ENCODE assay signal across 10 mouse cellular contexts in the genomic region with DNA sequence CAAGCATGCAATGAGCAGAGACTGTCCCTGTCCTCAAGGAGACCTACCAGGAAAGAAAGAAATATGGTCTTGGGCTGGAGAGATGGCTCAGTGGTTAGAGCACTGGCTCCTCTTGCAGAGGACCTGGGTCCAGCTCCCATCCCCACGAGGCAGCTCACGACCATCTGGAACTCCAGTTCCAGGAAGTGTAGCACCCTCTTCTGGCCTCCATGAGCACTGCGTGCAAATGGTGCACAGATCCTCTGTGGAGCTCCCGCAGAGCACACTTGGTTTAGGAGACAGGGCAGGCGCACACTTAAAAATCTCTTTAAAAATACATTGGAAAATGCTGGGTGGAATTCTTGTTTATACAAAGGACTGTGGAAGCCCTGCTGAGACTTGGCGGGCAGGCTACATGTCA. TPM values are rescaled to one million over a fixed set of nuclear protein-coding genes. Genes with fewer than 3 reads are reported as not detected.
DNase-seq lines count a peak whose midpoint lies in the region; ATAC-seq and TF ChIP-seq lines count a peak whose summit lies in the region.
"Had no signal": no experiment of that assay in that cellular context is flagged by ENCODE, and none has a peak within 500 bp of the region (broad histone marks: within the 10 kb centered on the region; RNA-seq: fewer than 3 reads in every experiment).

No protein-coding gene starts in this region.

- ATAC-seq in CD4-positive, CD25-positive, alpha-beta regulatory T cell, adult 4 months: no peak
- no peak for ATAC-seq in kidney, embryonic 15.5 days (replicated peaks; ENCODE audit: low FRiP score)
- ATAC-seq: forebrain, embryonic 15.5 days had no signal

- H3K9me3 ChIP-seq in kidney, embryonic 15.5 days (replicated peaks): no peaks in the 10 kb centered on the region; the same call in 1 of the 2 replicates
- H3K9me3 ChIP-seq: forebrain, embryonic 15.5 days had no signal

- H3K36me3 ChIP-seq in kidney, embryonic 15.5 days: peaks cover 83% of the 10 kb centered on the region

- DNase-seq in CD4-positive, CD25-positive, alpha-beta regulatory T cell, adult 2 months (ENCODE audit: low read depth, low spot score): peak; percentile 39
- DNase-seq in kidney, postnatal 10 days: peak; percentile 20
- DNase-seq in B cell, adult 2 months: peak; percentile 28 to 33
- DNase-seq in T-cell, adult 2 months (ENCODE audit: low spot score): no peak
- DNase-seq in gastrocnemius, postnatal 14 days: no peak

- H3K9ac ChIP-seq in kidney, embryonic 15.5 days: no peak overlapping the region
- H3K9ac ChIP-seq: forebrain, embryonic 15.5 days had no signal

- no peak overlapping the region for H3K4me2 ChIP-seq in kidney, embryonic 15.5 days
- H3K4me2 ChIP-seq: forebrain, embryonic 15.5 days had no signal

- no peak overlapping the region for H3K4me3 ChIP-seq in kidney, embryonic 15.5 days (replicated peaks)
- no peak overlapping the region for H3K4me3 ChIP-seq in embryonic fibroblast, embryonic 13.5 days (ENCODE audit: insufficient read depth, low read length)
- H3K4me3 ChIP-seq: forebrain, embryonic 15.5 days had no signal

- WGBS in kidney, embryonic 15.5 days: 87% methylated on average over 6 of the region's 6 CpGs

- H3K27me3 ChIP-seq in kidney, embryonic 15.5 days: no peaks in the 10 kb centered on the region
- H3K27me3 ChIP-seq: forebrain, embryonic 15.5 days had no signal

- H3K27ac ChIP-seq in kidney, embryonic 15.5 days: no peak overlapping the region
- H3K27ac ChIP-seq in embryonic fibroblast, embryonic 13.5 days (ENCODE audit: insufficient read depth, low read length): no peak overlapping the region
- H3K27ac ChIP-seq: forebrain, embryonic 15.5 days; macrophage had no signal

- peak; percentile 29; the same call in 1 of the 2 replicates for TF ChIP-seq CTCF in embryonic fibroblast, embryonic 13.5 days (IDR thresholded peaks at IDR 0.05; ENCODE audit: borderline replicate concordance, insufficient read depth, low read length)

- no peak for TF ChIP-seq POLR2A in embryonic fibroblast, embryonic 13.5 days (IDR thresholded peaks at IDR 0.05; ENCODE audit: low read depth, low read length)

- H3K4me1 ChIP-seq in kidney, embryonic 15.5 days: no peaks in the 10 kb centered on the region
- no peaks in the 10 kb centered on the region for H3K4me1 ChIP-seq in embryonic fibroblast, embryonic 13.5 days (ENCODE audit: control insufficient read depth, insufficient read depth, low read length)
- H3K4me1 ChIP-seq: forebrain, embryonic 15.5 days had no signal

- intact Hi-C loops in gastrocnemius, postnatal 14 days (cut with DNase I; ENCODE audit: low total_unique reads): no loop called here

RNA-seq across cellular contexts. Expression of a gene that starts 17.1 kb away (rescaled TPM):
- polyA plus RNA-seq in CD4-positive, CD25-positive, alpha-beta regulatory T cell, adult 4 months (2017; shearing (Covaris generic)): 10 to 100 TPM; 18.2 to 23.6 TPM
- polyA plus RNA-seq in kidney, embryonic 15.5 days (2015; fragmentation: Nextera tagmentation; extraction: Ambion mirVana): 2.3 and 2.5 TPM in 2 replicates
- polyA plus RNA-seq in embryonic fibroblast, embryonic 13.5 days (2011; ENCODE audit: insufficient read length, low read depth, missing spikeins): 0.58 and 2.1 TPM in 2 replicates
- total RNA-seq in gastrocnemius, postnatal 14 days (2021): 1 to 10 TPM; 5.5 to 7.9 TPM

RNA-seq across cellular contexts. Expression of a gene that starts 17.3 kb away (rescaled TPM):
- 100 to 1,000 TPM; 179 to 537 TPM for polyA plus RNA-seq in CD4-positive, CD25-positive, alpha-beta regulatory T cell, adult 4 months (2017; shearing (Covaris generic))
- polyA plus RNA-seq in kidney, embryonic 15.5 days (2015; fragmentation: Nextera tagmentation; extraction: Ambion mirVana): 481 and 542 TPM in 2 replicates
- polyA plus RNA-seq in embryonic fibroblast, embryonic 13.5 days (2011; ENCODE audit: insufficient read length, low read depth, missing spikeins): 165 and 245 TPM in 2 replicates
- total RNA-seq in gastrocnemius, postnatal 14 days (2021): 100 to 1,000 TPM; 140 to 145 TPM

Comparison
In these comparisons a context has a peak if more than half of its experiments do, and no peak if none do; other contexts are left out.
1. DNase-seq: peak in CD4-positive, CD25-positive, alpha-beta regulatory T cell, adult 2 months (single experiment), kidney, postnatal 10 days (single experiment) and B cell, adult 2 months (2 of 2); none in T-cell, adult 2 months (single experiment) and gastrocnemius, postnatal 14 days (single experiment).